Mouse (Mus musculus): Measurements from ENCODE around the gene Trp53bp1. TPM values are rescaled to one million over a fixed set of nuclear protein-coding genes. Genes with fewer than 3 reads are reported as not detected.

Trp53bp1 gene
- total RNA-seq, 2 experiments from 2014 or later: 59.0 to 73.9 TPM

DNA sequence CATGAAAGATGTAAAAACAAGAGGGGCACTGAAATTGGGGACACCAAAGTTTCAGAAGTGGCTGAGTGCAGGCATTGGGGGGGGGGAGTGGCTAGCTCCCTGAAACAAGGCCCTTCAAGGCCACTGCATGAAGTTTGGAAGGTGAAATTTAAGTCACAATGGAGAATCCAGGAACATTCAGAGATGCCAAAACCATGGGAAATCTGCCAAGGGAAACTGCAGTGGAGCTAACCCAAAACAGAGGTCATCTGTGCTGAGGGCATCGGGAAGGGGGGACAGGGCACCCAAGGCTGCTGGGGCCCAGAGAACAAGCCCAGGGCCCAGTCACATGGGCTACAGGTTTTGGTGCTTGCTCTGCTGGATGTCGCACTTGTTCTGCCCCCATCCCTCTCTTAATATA is 21.4 kb downstream of the Trp53bp1 start:
- DNase-seq: no peak

- DNase-seq: no peak
Observed at GRCm38 (mm10) chr2:121244099-121244498, 27.1 kb downstream of the Trp53bp1 start.

DNA sequence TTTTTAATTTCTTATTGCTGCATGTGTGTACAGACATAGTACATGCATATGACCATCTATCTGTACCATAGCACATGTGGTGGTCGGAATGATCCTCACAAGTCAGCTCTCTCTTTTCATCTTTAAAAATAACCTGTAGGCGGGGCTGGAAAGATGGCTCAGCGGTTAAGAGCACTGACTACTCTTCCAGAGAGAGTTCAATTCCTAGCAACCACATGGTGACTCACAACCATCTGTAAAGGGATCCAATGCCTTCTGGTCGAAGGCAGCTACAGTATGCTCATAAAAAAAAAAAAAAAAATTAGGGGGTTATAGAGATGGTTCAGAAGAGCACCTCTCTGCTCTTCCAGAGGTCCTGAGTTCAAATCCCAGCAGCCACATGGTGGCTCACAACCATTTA is 31.8 kb downstream of the Trp53bp1 start:
- no peak for DNase-seq

- no peak for DNase-seq
Observed at GRCm38 (mm10) chr2:121235460-121236072, 35.6 kb downstream of the Trp53bp1 start.

- DNase-seq: no peak
Observed at GRCm38 (mm10) chr2:121228135-121228534, 43.1 kb downstream of the Trp53bp1 start.

DNA sequence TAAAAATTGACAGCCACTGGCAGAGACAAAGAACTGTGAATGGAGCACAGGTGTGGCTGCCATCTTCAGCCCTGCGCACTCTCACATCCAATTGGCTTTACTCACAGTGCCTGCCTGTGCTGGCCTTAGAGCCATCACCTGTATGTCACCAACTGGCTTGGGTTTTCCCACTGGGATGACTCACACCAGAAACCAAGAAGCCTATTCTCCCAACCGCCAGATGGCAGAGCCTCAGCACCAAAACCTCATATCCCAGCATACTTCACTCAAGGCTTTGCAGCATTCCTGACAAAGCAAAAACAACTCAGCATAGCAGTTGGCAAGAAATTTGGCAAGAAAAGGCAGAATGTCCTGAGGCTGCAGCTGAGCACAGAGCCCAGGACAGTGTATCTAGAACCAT is 48.2 kb downstream of the Trp53bp1 start:
- peak; percentile 68 to 76 for DNase-seq

DNA sequence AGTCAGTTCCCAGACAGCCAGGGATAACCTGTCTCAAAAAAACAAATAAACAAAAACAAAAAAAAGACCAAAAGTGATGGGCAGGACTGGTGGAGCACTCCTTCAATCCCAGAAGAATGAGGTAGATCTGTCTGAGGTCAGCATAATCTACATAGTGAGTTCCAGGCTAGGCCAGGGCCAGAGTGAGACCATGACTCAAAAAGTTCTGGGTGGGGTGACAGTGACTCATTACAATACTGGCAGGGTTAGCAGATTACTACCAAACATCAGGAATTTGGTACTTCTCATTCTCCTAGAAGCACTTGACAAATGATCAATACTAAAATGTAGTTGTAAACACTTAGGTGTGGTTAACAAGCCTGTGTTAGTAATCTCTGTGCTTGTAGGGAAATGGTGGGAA is 51.2 kb downstream of the Trp53bp1 start:
- DNase-seq: peak; percentile 25 to 39

DNA sequence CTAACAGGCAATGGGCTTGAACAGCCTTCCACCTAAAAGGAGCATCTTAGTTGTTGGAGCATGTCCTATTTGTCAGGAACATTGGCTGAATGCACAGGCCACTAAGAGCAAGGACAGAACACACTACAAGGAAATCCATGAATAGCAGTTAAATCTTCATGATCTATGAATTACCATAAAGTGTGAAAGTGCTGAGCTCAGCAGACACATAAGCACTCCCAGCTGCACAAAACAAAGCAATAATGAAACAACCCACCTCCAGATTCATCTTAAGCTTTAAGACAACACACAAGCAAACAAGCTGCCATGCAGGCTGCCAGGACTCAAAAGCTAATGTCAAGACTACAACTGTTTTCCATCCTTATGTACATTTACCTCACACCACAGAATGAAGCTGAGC is 52.0 kb downstream of the Trp53bp1 start:
- DNase-seq: no peak

GRCm38 (mm10) chr2:121214491-121214890 is 56.7 kb downstream of the Trp53bp1 start:
- peak; percentile 14 to 27 for DNase-seq

DNA sequence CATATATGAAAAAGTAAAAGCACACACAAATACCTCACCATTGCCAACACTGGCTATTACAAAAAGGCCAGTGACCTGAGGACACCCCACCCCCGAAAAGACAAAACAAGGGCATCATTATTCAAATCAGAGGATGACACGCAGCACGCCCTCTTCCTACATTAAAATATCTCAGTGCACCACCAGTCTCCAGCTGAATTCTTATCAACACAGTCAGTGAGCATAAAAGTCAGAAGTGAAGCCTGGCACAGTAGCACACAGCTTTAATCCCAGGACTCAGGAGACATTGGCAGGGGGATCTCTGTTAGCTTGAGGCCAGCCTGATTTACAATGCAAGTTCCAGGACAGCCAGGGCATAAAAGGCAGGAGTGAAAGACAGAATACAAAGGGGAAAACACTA is 64.7 kb downstream of the Trp53bp1 start:
- DNase-seq: no peak

DNA sequence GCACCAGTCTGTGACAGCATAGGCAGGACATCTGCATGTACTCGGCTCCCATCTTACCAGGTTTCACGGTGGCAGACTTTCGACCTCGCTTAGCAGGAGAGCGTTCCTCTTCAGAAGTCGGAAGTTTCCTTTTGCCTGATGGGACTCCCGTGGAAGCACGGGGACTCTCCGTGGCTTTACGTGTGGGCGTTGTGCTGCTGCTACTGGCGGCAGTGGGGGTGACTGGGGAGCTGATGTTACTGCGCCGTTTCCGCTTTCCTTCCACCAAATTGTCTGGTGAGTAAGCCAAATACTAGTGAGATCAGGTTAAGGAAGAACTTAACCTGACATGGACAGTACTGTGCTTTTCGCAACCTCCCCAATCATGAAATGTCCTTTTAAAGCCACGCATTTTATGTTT is 66.9 kb downstream of the Trp53bp1 start:
- DNase-seq: no peak

DNA sequence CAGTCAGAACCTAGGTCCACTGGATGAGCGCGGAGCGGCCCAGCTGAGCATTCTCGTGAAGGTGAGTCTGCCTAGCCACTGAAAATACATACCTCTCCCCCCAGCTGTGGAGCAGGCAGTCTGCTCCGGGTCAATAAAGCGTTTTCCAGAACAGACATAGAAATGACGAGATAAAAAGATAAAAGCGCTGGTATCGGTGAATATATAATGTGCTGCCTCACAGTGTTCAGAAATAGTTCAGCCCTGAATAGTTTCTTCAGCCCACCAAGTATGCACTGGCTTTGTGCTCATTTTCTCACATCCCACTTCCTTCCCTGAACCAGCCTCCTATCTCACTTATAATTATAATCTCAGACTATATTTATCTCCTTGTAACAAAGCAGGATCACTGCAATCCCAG is 75.7 kb downstream of the Trp53bp1 start:
- no peak for DNase-seq

- no peak for DNase-seq
Observed at GRCm38 (mm10) chr2:121188530-121188929, 82.7 kb downstream of the Trp53bp1 start.

GRCm38 (mm10) chr2:121184142-121184541 is 87.1 kb downstream of the Trp53bp1 start:
- no peak for DNase-seq

DNA sequence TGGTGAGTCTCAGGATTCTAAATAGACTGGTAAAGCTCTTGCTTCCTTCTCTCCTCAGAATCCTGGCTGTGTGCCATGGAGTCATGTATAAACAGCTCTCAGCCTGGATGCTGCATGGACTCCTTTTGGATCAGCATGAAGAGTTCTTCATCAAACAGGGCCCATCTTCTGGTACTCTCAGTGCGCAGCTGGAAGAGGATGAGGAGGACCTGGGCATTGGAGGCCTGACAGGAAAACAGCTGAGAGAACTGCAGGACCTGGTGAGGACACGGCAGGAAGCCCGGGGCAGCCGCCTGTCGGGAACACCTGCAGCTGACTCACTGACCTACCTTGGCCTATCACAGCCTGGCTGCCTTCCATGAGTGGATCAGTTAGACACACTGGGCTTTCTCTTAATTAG is 87.8 kb downstream of the Trp53bp1 start:
- no peak for DNase-seq

DNA sequence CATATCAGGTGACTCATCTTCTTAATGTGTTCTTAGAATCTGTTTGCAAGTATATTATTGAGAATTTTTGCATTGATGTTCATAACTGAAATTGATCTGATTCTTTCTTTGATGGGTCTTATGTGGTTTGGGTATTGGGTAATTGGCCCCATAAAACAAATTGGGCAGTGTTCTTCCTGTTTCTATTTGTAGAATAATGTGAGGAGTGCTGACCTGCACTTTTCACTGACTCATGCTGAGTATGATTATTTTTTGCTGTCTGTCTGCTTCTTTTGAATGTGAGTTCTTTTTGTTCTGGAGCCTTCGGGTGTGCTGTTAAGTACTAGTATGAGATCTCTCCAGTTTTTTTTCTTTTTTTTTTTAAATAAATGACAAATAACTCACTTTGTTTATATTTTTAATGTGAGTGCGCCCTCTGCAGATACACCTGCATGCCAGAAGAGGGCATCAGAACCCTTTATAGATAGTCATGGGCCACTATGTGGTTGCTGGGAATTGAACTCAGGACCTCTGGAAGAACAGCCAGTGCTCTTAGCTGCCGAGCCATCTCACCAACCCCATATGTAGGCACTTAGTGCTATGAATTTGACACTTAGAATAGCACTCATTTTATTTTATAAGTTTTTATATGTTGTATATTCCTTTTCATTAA is 92.3 kb downstream of the Trp53bp1 start:
- no peak for DNase-seq

DNA sequence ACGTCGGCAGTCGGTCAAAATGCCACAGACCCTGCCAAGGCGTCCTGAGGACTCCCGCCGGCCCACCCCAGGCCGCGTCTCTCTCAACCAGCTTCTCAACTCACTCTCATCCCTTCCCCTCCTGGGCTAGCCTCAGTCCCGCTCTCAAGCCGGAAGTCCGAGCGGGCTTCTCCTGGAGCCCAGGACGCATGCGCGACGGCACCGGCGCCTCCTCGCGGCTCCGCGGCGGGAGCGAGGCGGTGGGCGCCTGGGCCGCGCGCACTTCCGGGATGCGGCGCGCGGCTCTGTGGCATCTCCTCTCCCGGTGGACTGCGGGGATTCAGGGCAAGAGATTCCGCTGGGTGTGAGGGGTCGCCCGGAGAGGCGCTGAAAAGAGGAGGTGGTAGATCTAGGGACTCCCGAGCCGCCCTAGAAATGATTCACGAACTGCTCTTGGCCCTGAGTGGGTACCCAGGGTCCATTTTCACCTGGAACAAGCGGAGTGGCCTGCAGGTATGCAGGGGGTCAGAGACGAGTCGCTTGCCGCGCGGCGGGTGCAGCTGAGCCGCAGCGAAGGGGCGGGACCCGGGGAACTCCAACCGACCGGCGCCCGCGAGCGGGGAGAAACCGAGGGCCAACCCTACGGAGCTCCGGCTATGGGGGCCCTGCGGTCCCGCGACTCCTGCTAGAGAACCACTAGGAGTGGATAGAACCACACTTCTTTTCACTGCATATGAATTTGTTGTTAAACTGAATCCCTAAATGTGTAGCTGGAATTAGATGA is 100.0 kb downstream of the Trp53bp1 start, which contains the start of gene Zscan29:
Zscan29 (minus strand) TSS at position 146 of the 763 bp plus-strand sequence.
- DNase-seq: peak; percentile 94 to 96

DNA sequence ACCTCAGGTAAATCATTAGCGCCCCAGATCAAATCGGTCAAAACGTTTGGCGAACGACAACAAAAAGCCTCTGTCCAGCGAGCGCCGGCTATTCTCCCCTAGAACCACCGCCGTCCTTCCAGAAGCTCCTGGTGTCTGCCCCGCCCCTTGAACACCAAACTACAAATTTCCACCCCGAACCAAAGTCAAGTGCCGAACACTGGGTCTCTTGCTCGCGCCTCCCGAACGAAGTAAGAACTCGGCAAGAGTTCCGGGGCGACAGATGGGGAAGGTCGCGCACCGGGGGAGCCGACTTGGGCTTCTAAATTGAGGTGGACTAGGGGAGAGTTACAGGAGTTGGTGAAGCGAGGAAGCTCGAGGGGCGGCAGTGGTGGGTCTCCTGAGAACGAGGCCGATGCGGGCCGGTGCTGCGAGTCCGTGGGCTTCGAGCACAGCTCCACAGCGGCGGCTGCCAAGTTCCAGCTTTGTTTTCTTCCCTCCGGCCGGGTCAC is 100.7 kb downstream of the Trp53bp1 start, which contains the start of gene Tubgcp4:
Tubgcp4 (plus strand) TSS at position 174 of the 491 bp plus-strand sequence.
- DNase-seq: peak; percentile 63 to 64

DNA sequence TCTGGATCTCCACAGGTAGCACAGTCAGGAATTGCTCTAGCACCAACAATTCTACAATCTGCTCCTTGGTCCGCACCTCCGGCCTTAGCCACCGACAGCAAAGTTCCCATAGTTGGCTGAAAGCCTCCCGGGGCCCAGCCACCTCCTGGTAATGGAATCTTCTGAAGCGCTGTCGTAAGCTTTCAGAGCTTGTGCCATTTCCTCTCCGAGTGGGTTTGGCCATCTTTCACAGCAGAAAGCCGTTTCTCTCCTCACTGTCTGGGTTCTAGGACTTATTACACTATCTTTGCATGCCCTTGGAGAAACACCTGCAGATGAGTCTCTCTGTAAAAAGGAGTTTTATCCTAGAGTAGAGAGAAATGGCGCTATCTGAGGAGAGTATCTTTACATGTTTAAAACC is 101.3 kb downstream of the Trp53bp1 start:
- DNase-seq: peak; percentile 50 to 66

DNA sequence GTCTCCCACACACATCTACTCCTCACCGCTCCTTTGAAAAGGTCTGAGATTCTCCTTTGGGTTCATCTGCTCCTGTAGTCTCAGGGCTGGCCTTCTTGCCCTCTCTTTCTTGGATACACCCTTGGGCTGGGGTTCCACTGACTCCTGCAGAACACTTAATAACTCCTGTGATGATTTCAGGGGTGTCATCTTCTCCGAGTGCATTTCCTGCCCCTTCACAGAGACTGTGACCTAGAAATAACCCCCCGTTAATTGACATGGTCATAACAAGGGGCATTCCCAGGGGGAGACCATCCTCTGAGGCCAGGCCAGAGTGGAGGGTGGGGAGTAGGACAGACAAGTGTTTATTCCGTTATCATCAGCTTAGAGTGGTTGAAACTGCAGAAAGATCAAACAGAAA is 102.0 kb downstream of the Trp53bp1 start:
- no peak for DNase-seq

- no peak for DNase-seq
Observed at GRCm38 (mm10) chr2:121153100-121153499, 118.1 kb downstream of the Trp53bp1 start.

DNA sequence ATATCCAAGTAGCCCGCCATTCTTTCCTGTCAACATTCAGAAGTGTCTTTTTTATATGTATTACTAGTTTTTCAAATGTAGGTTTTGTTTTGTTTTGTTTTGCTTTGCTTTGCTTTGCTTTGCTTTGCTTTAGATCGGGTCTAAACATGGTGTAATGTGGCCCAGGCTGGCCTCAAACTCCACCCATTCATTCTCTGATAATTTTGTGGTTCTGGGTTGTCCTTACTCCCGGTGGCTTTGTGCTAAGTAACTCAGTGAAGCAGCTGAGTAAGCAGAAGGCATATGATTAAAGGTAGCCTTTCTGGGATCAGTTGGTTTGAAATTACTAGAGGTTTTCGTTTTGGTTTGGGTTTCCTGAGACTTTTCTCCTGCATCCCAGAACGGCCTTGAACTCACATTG is 121.5 kb downstream of the Trp53bp1 start:
- DNase-seq: no peak
